Mouse (Mus musculus) spleen, postnatal 0 days (tissue): ENCODE results near the gene Tnfaip8l1. TPM values are rescaled to one million over a fixed set of nuclear protein-coding genes. Genes with fewer than 3 reads are reported as not detected.

Experiments
- polyA plus RNA-seq: library from polyadenylated mRNA; unstranded; fragments of >200 nt; fragmentation: Nextera tagmentation; extraction: Ambion mirVana; gene quantifications from 2 replicates; pipeline ENCODE4 v1.2.1, GENCODE M21; 2015

Gene Tnfaip8l1
- polyA plus RNA-seq = 6.0 and 8.1 TPM in 2 replicates

GRCm38 (mm10) chr17:56162231-56162774 lies at the start of gene Tnfaip8l1:
Gene Tnfaip8l1, plus strand, starts transcription at chr17:56162477.

GRCm38 (mm10) chr17:56117251-56117710 lies 45.0 kb upstream of the Tnfaip8l1 start, which contains the start of gene Plin5:
Gene Plin5, minus strand, starts transcription at chr17:56117596.

GRCm38 (mm10) chr17:56121826-56122225 lies 40.5 kb upstream of the Tnfaip8l1 start, which contains the start of gene Lrg1:
Gene Lrg1, minus strand, starts transcription at chr17:56122001.

GRCm38 (mm10) chr17:56139858-56140595 lies 22.2 kb upstream of the Tnfaip8l1 start, which contains the start of gene Sema6b:
Gene Sema6b, minus strand, starts transcription at chr17:56140343.

GRCm38 (mm10) chr17:56183658-56184103 lies 21.4 kb downstream of the Tnfaip8l1 start, which contains the start of gene Mydgf:
Gene Mydgf, minus strand, starts transcription at chr17:56183920.

GRCm38 (mm10) chr17:56218377-56219191 lies 56.3 kb downstream of the Tnfaip8l1 start, which contains the start of gene Dpp9:
Gene Dpp9, minus strand, starts transcription at chr17:56218905.

Other genes starting within 250 kb of the Tnfaip8l1 start
- gene Zfp119b, start 213.0 kb upstream of the Tnfaip8l1 start, polyA plus RNA-seq = 3.7 and 4.5 TPM in 2 replicates
- gene Ebi3, start 209.8 kb upstream of the Tnfaip8l1 start, polyA plus RNA-seq = 19.6 and 28.1 TPM in 2 replicates
- 12.2 and 13.4 TPM in 2 replicates for gene Yju2, start 203.4 kb upstream of the Tnfaip8l1 start, polyA plus RNA-seq
- 2.1 and 2.7 TPM in 2 replicates for gene Shd, start 192.0 kb upstream of the Tnfaip8l1 start, polyA plus RNA-seq
- gene Fsd1, start 176.0 kb upstream of the Tnfaip8l1 start, polyA plus RNA-seq = not detected in 2 replicates
- 4.7 and 7.1 TPM in 2 replicates for gene Stap2, start 156.9 kb upstream of the Tnfaip8l1 start, polyA plus RNA-seq
- gene Mpnd, start 156.8 kb upstream of the Tnfaip8l1 start, polyA plus RNA-seq = 11.8 and 15.7 TPM in 2 replicates
- 44.3 and 51.0 TPM in 2 replicates for gene Sh3gl1, start 125.8 kb upstream of the Tnfaip8l1 start, polyA plus RNA-seq
- 15.4 and 16.3 TPM in 2 replicates for gene Chaf1a, start 122.0 kb upstream of the Tnfaip8l1 start, polyA plus RNA-seq
- gene Ubxn6, start 87.4 kb upstream of the Tnfaip8l1 start, polyA plus RNA-seq = 15.6 and 17.0 TPM in 2 replicates
- 54.4 and 62.0 TPM in 2 replicates for gene Hdgfl2, start 82.8 kb upstream of the Tnfaip8l1 start, polyA plus RNA-seq
- 0.06 and 0.11 TPM in 2 replicates for gene Plin4, start 52.7 kb upstream of the Tnfaip8l1 start, polyA plus RNA-seq
- gene Plin5, start 44.9 kb upstream of the Tnfaip8l1 start, polyA plus RNA-seq = 0.19 and 0.33 TPM in 2 replicates
- 69.0 and 83.3 TPM in 2 replicates for gene Lrg1, start 40.5 kb upstream of the Tnfaip8l1 start, polyA plus RNA-seq
- 1.6 and 1.8 TPM in 2 replicates for gene Sema6b, start 22.1 kb upstream of the Tnfaip8l1 start, polyA plus RNA-seq
- gene Mydgf, start 21.4 kb downstream of the Tnfaip8l1 start, polyA plus RNA-seq = 42.6 and 43.0 TPM in 2 replicates
- gene Dpp9, start 56.4 kb downstream of the Tnfaip8l1 start, polyA plus RNA-seq = 12.8 and 13.9 TPM in 2 replicates
- gene Fem1a, start 94.3 kb downstream of the Tnfaip8l1 start, polyA plus RNA-seq = 6.2 and 6.8 TPM in 2 replicates
- 2.2 and 2.4 TPM in 2 replicates for gene Ticam1, start 114.3 kb downstream of the Tnfaip8l1 start, polyA plus RNA-seq
- gene Plin3, start 130.4 kb downstream of the Tnfaip8l1 start, polyA plus RNA-seq = 19.3 and 25.7 TPM in 2 replicates
- not detected in 2 replicates for gene Arrdc5, start 137.8 kb downstream of the Tnfaip8l1 start, polyA plus RNA-seq
- gene Uhrf1, start 140.8 kb downstream of the Tnfaip8l1 start, polyA plus RNA-seq = 104 and 118 TPM in 2 replicates
- gene Kdm4b, start 163.6 kb downstream of the Tnfaip8l1 start, polyA plus RNA-seq = 5.8 and 8.2 TPM in 2 replicates